Mouse (Mus musculus): ENCODE data around the gene Nphp1. TPM values are rescaled to one million over a fixed set of nuclear protein-coding genes. Genes with fewer than 3 reads are reported as not detected.

The Nphp1 gene
- polyA plus RNA-seq, 1 experiment from 2014 or later, result 12.1 TPM

- no peak overlapping the region for H3K27ac ChIP-seq (ENCODE audit: low read depth, low read length)
- no peaks in the 10 kb centered on the region for H3K36me3 ChIP-seq (ENCODE audit: control insufficient read depth, insufficient read depth, low read length)
- H3K9me3 ChIP-seq (replicated peaks; ENCODE audit: control insufficient read depth, low read length), result no peaks in the 10 kb centered on the region
- peaks cover 7% of the 10 kb centered on the region for H3K4me1 ChIP-seq (ENCODE audit: control insufficient read depth, insufficient read depth, low read length)
- no peaks in the 10 kb centered on the region for H3K27me3 ChIP-seq (ENCODE audit: control insufficient read depth, insufficient read depth, low read length)
- ATAC-seq (replicated peaks; ENCODE audit: insufficient number of reproducible peaks, low FRiP score, low TSS enrichment), result no peak
- WGBS (ENCODE audit: insufficient replicate concordance), result 49% methylated on average over 5 of the region's 5 CpGs
- no peak overlapping the region for H3K4me3 ChIP-seq (ENCODE audit: low read depth, low read length)
- no peak overlapping the region for H3K4me2 ChIP-seq
- no peak overlapping the region for H3K9ac ChIP-seq (ENCODE audit: low read depth, low read length)
Observed at GRCm38 (mm10) chr2:127759157-127759880, 29.4 kb downstream of the Nphp1 start.

- H3K27ac ChIP-seq (ENCODE audit: low read depth, low read length), result no peak overlapping the region
- no peaks in the 10 kb centered on the region for H3K9me3 ChIP-seq (replicated peaks; ENCODE audit: control insufficient read depth, low read length)
- no peak overlapping the region for H3K4me3 ChIP-seq (ENCODE audit: low read depth, low read length)
- no peaks in the 10 kb centered on the region for H3K27me3 ChIP-seq (ENCODE audit: control insufficient read depth, insufficient read depth, low read length)
- no peaks in the 10 kb centered on the region for H3K36me3 ChIP-seq (ENCODE audit: control insufficient read depth, insufficient read depth, low read length)
- peak overlapping the region; percentile 43; the same call in 1 of the 2 replicates for H3K9ac ChIP-seq (ENCODE audit: low read depth, low read length)
- H3K4me2 ChIP-seq, result peak overlapping the region; percentile 31; the same call in 1 of the 2 replicates
- WGBS (ENCODE audit: insufficient replicate concordance), result 28% methylated on average over 8 of the region's 8 CpGs
- H3K4me1 ChIP-seq (ENCODE audit: control insufficient read depth, insufficient read depth, low read length), result peaks cover 7% of the 10 kb centered on the region
- no peak for ATAC-seq (replicated peaks; ENCODE audit: insufficient number of reproducible peaks, low FRiP score, low TSS enrichment)
Observed at GRCm38 (mm10) chr2:127757171-127757570, 31.5 kb downstream of the Nphp1 start.

- H3K9ac ChIP-seq (ENCODE audit: low read depth, low read length), result no peak overlapping the region
- peaks cover 3% of the 10 kb centered on the region; the same call in 1 of the 2 replicates for H3K4me1 ChIP-seq (ENCODE audit: control insufficient read depth, insufficient read depth, low read length)
- 86% methylated on average over 4 of the region's 4 CpGs for WGBS (ENCODE audit: insufficient replicate concordance)
- H3K4me2 ChIP-seq, result no peak overlapping the region
- no peak overlapping the region for H3K27ac ChIP-seq (ENCODE audit: low read depth, low read length)
- H3K9me3 ChIP-seq (replicated peaks; ENCODE audit: control insufficient read depth, low read length), result no peaks in the 10 kb centered on the region
- no peak for ATAC-seq (replicated peaks; ENCODE audit: insufficient number of reproducible peaks, low FRiP score, low TSS enrichment)
- H3K4me3 ChIP-seq (ENCODE audit: low read depth, low read length), result no peak overlapping the region
- H3K27me3 ChIP-seq (ENCODE audit: control insufficient read depth, insufficient read depth, low read length), result no peaks in the 10 kb centered on the region
- no peaks in the 10 kb centered on the region for H3K36me3 ChIP-seq (ENCODE audit: control insufficient read depth, insufficient read depth, low read length)
Observed at GRCm38 (mm10) chr2:127754113-127754512, 34.6 kb downstream of the Nphp1 start.

DNA sequence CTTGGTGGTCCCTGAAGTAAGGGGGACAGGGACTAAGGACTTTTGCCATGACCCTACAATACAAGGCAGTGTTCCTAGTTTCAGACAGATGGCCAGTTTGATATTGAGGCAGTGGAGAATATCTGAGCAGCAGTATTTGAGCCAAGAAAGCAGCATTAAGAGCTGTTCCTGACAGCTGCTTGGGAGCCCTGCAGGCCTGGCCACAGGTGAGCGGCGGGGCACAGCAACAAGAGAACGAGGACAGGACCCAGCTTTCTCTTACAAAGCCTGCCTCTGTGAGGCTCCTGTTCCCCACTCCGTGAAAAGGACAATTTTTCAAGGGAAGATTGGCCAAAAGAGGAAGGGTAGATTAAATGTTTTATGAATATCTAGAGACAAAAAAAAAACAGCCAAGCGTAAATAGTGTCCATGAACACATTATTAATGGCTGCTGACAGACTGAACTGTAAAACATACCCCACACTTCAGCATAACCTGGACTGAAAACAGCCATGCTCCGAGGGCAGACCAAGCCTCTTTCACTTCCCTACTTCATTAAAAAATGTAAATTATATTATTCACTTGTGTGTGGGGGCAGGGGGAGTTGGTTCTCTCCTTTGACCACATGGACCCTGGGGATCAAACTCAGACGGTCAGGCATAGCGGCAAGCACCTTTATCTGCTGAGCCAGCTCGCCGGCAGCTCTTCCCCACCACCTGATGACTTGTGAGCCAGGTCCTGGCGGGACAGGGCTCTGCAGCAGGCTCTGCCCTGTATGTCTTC is 36.7 kb downstream of the Nphp1 start:
- no peak overlapping the region for H3K4me2 ChIP-seq
- no peak for ATAC-seq (replicated peaks; ENCODE audit: insufficient number of reproducible peaks, low FRiP score, low TSS enrichment)
- H3K36me3 ChIP-seq (ENCODE audit: control insufficient read depth, insufficient read depth, low read length), result no peaks in the 10 kb centered on the region
- no peak overlapping the region for H3K27ac ChIP-seq (ENCODE audit: low read depth, low read length)
- H3K4me1 ChIP-seq (ENCODE audit: control insufficient read depth, insufficient read depth, low read length), result 0 out of 2 replicates have a peak, but pooled peaks cover 3% of the 10 kb centered on the region
- 64% methylated on average over 11 of the region's 11 CpGs for WGBS (ENCODE audit: insufficient replicate concordance)
- no peak overlapping the region for H3K9ac ChIP-seq (ENCODE audit: low read depth, low read length)
- H3K9me3 ChIP-seq (replicated peaks; ENCODE audit: control insufficient read depth, low read length), result no peaks in the 10 kb centered on the region
- no peak overlapping the region for H3K4me3 ChIP-seq (ENCODE audit: low read depth, low read length)
- H3K27me3 ChIP-seq (ENCODE audit: control insufficient read depth, insufficient read depth, low read length), result no peaks in the 10 kb centered on the region

GRCm38 (mm10) chr2:127749376-127749775 is 39.3 kb downstream of the Nphp1 start:
- Histone ChIP-seq H3K27ac (ENCODE audit: low read depth, low read length) (no peak overlapping the region), H3K27me3 (ENCODE audit: control insufficient read depth, insufficient read depth, low read length) (no peaks in the 10 kb centered on the region), H3K9ac (ENCODE audit: low read depth, low read length) (no peak overlapping the region), H3K9me3 (replicated peaks; ENCODE audit: control insufficient read depth, low read length) (no peaks in the 10 kb centered on the region), H3K4me1 (ENCODE audit: control insufficient read depth, insufficient read depth, low read length) (no peaks in the 10 kb centered on the region; the same call in 1 of the 2 replicates), H3K4me3 (ENCODE audit: low read depth, low read length) (no peak overlapping the region), H3K4me2 (no peak overlapping the region), H3K36me3 (ENCODE audit: control insufficient read depth, insufficient read depth, low read length) (no peaks in the 10 kb centered on the region)
- WGBS (ENCODE audit: insufficient replicate concordance), result 53% methylated on average over 1 of the region's 1 CpGs
- no peak for ATAC-seq (replicated peaks; ENCODE audit: insufficient number of reproducible peaks, low FRiP score, low TSS enrichment)

DNA sequence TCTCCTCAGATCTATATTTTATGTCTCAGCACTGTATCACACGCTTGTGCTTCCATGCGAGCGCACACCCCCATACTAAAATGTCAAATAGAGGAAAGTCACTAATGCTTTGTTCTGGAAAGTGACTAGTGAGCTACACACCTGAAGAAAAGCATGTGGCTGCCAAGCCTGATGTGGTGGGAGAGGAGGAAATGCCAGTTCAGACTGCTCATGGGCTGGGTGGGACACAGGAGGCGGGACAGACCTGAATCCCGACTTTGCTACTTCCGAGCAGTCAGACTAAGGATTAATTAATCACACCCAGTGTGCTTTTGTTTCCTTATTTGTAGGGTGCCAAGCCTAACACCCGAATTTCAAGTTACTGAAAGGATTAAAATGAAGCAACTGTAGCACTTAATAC is 40.4 kb downstream of the Nphp1 start:
- Histone ChIP-seq H3K27me3 (ENCODE audit: control insufficient read depth, insufficient read depth, low read length) (no peaks in the 10 kb centered on the region), H3K9ac (ENCODE audit: low read depth, low read length) (no peak overlapping the region), H3K36me3 (ENCODE audit: control insufficient read depth, insufficient read depth, low read length) (no peaks in the 10 kb centered on the region), H3K4me3 (ENCODE audit: low read depth, low read length) (no peak overlapping the region), H3K4me2 (no peak overlapping the region), H3K9me3 (replicated peaks; ENCODE audit: control insufficient read depth, low read length) (no peaks in the 10 kb centered on the region), H3K4me1 (ENCODE audit: control insufficient read depth, insufficient read depth, low read length) (no peaks in the 10 kb centered on the region; the same call in 1 of the 2 replicates), H3K27ac (ENCODE audit: low read depth, low read length) (no peak overlapping the region)
- ATAC-seq (replicated peaks; ENCODE audit: insufficient number of reproducible peaks, low FRiP score, low TSS enrichment), result no peak
- 69% methylated on average over 7 of the region's 7 CpGs for WGBS (ENCODE audit: insufficient replicate concordance)

DNA sequence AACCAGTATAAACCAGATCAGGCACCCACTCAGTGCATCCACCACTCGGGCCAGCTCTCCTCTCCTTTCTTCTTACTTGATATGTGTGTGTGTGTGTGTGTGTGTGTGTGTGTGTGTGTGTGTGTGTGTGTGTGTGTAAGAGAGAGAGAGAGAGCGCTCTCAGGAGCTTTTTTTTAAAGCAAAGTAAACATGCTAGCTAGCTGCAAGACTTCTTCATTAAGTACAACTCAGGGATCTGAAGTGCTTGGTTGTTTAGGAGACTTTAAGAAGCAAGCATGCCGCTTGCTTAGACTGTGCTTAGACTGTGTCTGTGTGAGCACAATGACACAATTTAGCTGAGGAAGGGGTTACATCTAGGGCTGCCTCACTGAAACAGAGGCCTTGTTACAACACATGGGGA is 46.1 kb downstream of the Nphp1 start:
- Histone ChIP-seq H3K4me1 (ENCODE audit: control insufficient read depth, insufficient read depth, low read length) (no peaks in the 10 kb centered on the region; the same call in 1 of the 2 replicates), H3K36me3 (ENCODE audit: control insufficient read depth, insufficient read depth, low read length) (no peaks in the 10 kb centered on the region), H3K27ac (ENCODE audit: low read depth, low read length) (no peak overlapping the region), H3K9ac (ENCODE audit: low read depth, low read length) (no peak overlapping the region), H3K4me3 (ENCODE audit: low read depth, low read length) (no peak overlapping the region), H3K4me2 (no peak overlapping the region), H3K9me3 (replicated peaks; ENCODE audit: control insufficient read depth, low read length) (no peaks in the 10 kb centered on the region), H3K27me3 (ENCODE audit: control insufficient read depth, insufficient read depth, low read length) (no peaks in the 10 kb centered on the region)
- ATAC-seq (replicated peaks; ENCODE audit: insufficient number of reproducible peaks, low FRiP score, low TSS enrichment), result no peak
- WGBS (ENCODE audit: insufficient replicate concordance), result 76% methylated on average over 3 of the region's 3 CpGs

DNA sequence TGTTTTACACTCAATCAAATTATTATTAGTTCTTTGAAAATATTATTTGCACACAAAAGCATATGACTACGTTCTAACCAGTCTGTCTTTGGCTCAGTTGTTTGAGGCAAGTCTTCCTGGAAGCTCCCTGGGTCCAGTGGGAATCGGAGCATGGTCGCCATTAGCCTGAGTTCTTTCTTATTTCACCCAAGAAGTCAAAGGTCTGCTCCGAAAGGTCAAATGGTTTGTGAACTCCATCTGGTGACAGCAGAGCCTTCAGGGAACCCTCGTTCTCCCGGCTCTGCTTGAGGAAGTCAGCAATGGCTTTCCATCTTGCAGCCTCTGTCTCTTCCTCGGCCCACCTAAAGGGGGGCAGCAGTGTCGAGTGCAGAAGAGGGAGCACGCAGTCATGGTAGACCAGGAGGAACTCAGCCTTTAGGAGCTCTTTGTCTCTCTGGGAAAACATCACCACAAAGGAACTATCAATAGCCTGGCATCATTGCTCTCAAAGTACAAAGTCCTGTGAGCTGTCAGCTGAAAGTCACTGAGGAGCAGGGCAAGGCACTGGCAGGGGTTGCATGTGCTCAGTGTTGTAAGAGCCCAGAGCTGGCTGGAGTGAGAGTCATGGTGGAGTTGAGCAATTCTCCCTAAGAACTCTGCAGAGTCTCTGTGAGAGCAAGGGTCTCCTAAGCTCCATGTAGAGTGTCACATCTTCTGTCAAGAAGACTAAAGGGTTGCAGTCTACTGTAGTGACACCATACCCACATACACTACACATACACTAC is 47.8 kb downstream of the Nphp1 start:
- no peaks in the 10 kb centered on the region; the same call in 1 of the 2 replicates for H3K4me1 ChIP-seq (ENCODE audit: control insufficient read depth, insufficient read depth, low read length)
- no peaks in the 10 kb centered on the region for H3K27me3 ChIP-seq (ENCODE audit: control insufficient read depth, insufficient read depth, low read length)
- ATAC-seq (replicated peaks; ENCODE audit: insufficient number of reproducible peaks, low FRiP score, low TSS enrichment), result no peak
- H3K36me3 ChIP-seq (ENCODE audit: control insufficient read depth, insufficient read depth, low read length), result no peaks in the 10 kb centered on the region
- H3K4me3 ChIP-seq (ENCODE audit: low read depth, low read length), result no peak overlapping the region
- WGBS (ENCODE audit: insufficient replicate concordance), result 75% methylated on average over 9 of the region's 9 CpGs
- H3K9me3 ChIP-seq (replicated peaks; ENCODE audit: control insufficient read depth, low read length), result no peaks in the 10 kb centered on the region
- H3K4me2 ChIP-seq, result no peak overlapping the region
- H3K9ac ChIP-seq (ENCODE audit: low read depth, low read length), result no peak overlapping the region
- no peak overlapping the region for H3K27ac ChIP-seq (ENCODE audit: low read depth, low read length)

Data from heart, embryonic 11.5 days (tissue).